Mouse (Mus musculus): ENCODE measurements at regions not wholly inside any gene's neighbourhood (a gene's known extent, or its start where the extent isn't known, plus 50 kb on each side); places are given as distances from the start of the nearest gene placed in this dataset.

- Histone ChIP-seq H3K27me3 (ENCODE audit: insufficient read depth, low read length) (no peaks in the 10 kb centered on the region), H3K9ac (replicated peaks) (no peak overlapping the region), H3K36me3 (replicated peaks; ENCODE audit: insufficient read depth, low read length) (no peaks in the 10 kb centered on the region), H3K4me2 (ENCODE audit: low read depth, low read length) (no peak overlapping the region), H3K4me3 (ENCODE audit: low read depth, low read length) (no peak overlapping the region), H3K27ac (ENCODE audit: low read depth) (no peak overlapping the region), H3K9me3 (ENCODE audit: low read length) (no peaks in the 10 kb centered on the region), H3K4me1 (ENCODE audit: insufficient read depth) (no peaks in the 10 kb centered on the region)
- WGBS (ENCODE audit: insufficient replicate concordance) = 31% methylated on average over 6 of the region's 6 CpGs
- peak; percentile 22 for DNase-seq
- TF ChIP-seq CTCF (IDR thresholded peaks at IDR 0.05; ENCODE audit: low read depth) (peak; percentile 43), EP300 (IDR thresholded peaks at IDR 0.05; ENCODE audit: low read depth) (peak; percentile 60; the same call in 1 of the 2 replicates)
- ATAC-seq = peak; percentile 59
Measured at GRCm38 (mm10) chr2:51305411-51305810, 156.5 kb upstream of the Rnd3 start.

GRCm38 (mm10) chr2:51304694-51305093, 155.8 kb upstream of the Rnd3 start:
- Histone ChIP-seq H3K9ac (replicated peaks) (no peak overlapping the region), H3K27me3 (ENCODE audit: insufficient read depth, low read length) (no peaks in the 10 kb centered on the region), H3K36me3 (replicated peaks; ENCODE audit: insufficient read depth, low read length) (no peaks in the 10 kb centered on the region), H3K27ac (ENCODE audit: low read depth) (no peak overlapping the region), H3K4me1 (ENCODE audit: insufficient read depth) (no peaks in the 10 kb centered on the region), H3K4me2 (ENCODE audit: low read depth, low read length) (no peak overlapping the region), H3K4me3 (ENCODE audit: low read depth, low read length) (no peak overlapping the region), H3K9me3 (ENCODE audit: low read length) (no peaks in the 10 kb centered on the region)
- no peak for TF ChIP-seq CTCF (IDR thresholded peaks at IDR 0.05; ENCODE audit: low read depth)
- 57% methylated on average over 6 of the region's 6 CpGs for WGBS (ENCODE audit: insufficient replicate concordance)
- ATAC-seq (no peak), DNase-seq (no peak)

GRCm38 (mm10) chr2:51290659-51291260, 141.8 kb upstream of the Rnd3 start:
- H3K27me3 ChIP-seq (ENCODE audit: insufficient read depth, low read length) = no peaks in the 10 kb centered on the region
- no peaks in the 10 kb centered on the region for H3K4me1 ChIP-seq (ENCODE audit: insufficient read depth)
- H3K4me2 ChIP-seq (ENCODE audit: low read depth, low read length) = no peak overlapping the region
- ATAC-seq (no peak), DNase-seq (no peak)
- 41% methylated on average over 5 of the region's 5 CpGs for WGBS (ENCODE audit: insufficient replicate concordance)
- TF ChIP-seq EP300 (IDR thresholded peaks at IDR 0.05; ENCODE audit: low read depth) = no peak
- no peak for TF ChIP-seq CTCF (IDR thresholded peaks at IDR 0.05; ENCODE audit: low read depth)
- H3K9ac ChIP-seq (replicated peaks) = no peak overlapping the region
- no peak overlapping the region for H3K27ac ChIP-seq (ENCODE audit: low read depth)
- H3K4me3 ChIP-seq (ENCODE audit: low read depth, low read length) = no peak overlapping the region
- H3K36me3 ChIP-seq (replicated peaks; ENCODE audit: insufficient read depth, low read length) = no peaks in the 10 kb centered on the region
- no peaks in the 10 kb centered on the region for H3K9me3 ChIP-seq (ENCODE audit: low read length)

- H3K4me2 ChIP-seq (ENCODE audit: low read depth, low read length) = no peak overlapping the region
- TF ChIP-seq EP300 (IDR thresholded peaks at IDR 0.05; ENCODE audit: low read depth) (no peak), CTCF (IDR thresholded peaks at IDR 0.05; ENCODE audit: low read depth) (no peak)
- no peak for ATAC-seq
- H3K27ac ChIP-seq (ENCODE audit: low read depth) = no peak overlapping the region
- H3K4me1 ChIP-seq (ENCODE audit: insufficient read depth) = no peaks in the 10 kb centered on the region
- no peak overlapping the region for H3K9ac ChIP-seq (replicated peaks)
- no peaks in the 10 kb centered on the region for H3K27me3 ChIP-seq (ENCODE audit: insufficient read depth, low read length)
- WGBS (ENCODE audit: insufficient replicate concordance) = 35% methylated on average over 3 of the region's 3 CpGs
- no peak for DNase-seq
- H3K36me3 ChIP-seq (replicated peaks; ENCODE audit: insufficient read depth, low read length) = no peaks in the 10 kb centered on the region
- no peaks in the 10 kb centered on the region for H3K9me3 ChIP-seq (ENCODE audit: low read length)
- no peak overlapping the region for H3K4me3 ChIP-seq (ENCODE audit: low read depth, low read length)
Measured at GRCm38 (mm10) chr2:51288678-51289077, 139.8 kb upstream of the Rnd3 start.

GRCm38 (mm10) chr2:51285632-51286031, 136.7 kb upstream of the Rnd3 start:
- DNase-seq = no peak
- H3K9ac ChIP-seq (replicated peaks) = no peak overlapping the region
- H3K9me3 ChIP-seq (ENCODE audit: low read length) = no peaks in the 10 kb centered on the region
- H3K4me2 ChIP-seq (ENCODE audit: low read depth, low read length) = no peak overlapping the region
- TF ChIP-seq CTCF (IDR thresholded peaks at IDR 0.05; ENCODE audit: low read depth) = no peak
- WGBS (ENCODE audit: insufficient replicate concordance) = 72% methylated on average over 1 of the region's 1 CpGs
- no peaks in the 10 kb centered on the region for H3K4me1 ChIP-seq (ENCODE audit: insufficient read depth)
- H3K27me3 ChIP-seq (ENCODE audit: insufficient read depth, low read length) = no peaks in the 10 kb centered on the region
- H3K27ac ChIP-seq (ENCODE audit: low read depth) = no peak overlapping the region
- H3K36me3 ChIP-seq (replicated peaks; ENCODE audit: insufficient read depth, low read length) = no peaks in the 10 kb centered on the region
- no peak overlapping the region for H3K4me3 ChIP-seq (ENCODE audit: low read depth, low read length)
- ATAC-seq = no peak

GRCm38 (mm10) chr2:51284781-51285225, 135.9 kb upstream of the Rnd3 start:
- Histone ChIP-seq H3K27ac (ENCODE audit: low read depth) (no peak overlapping the region), H3K4me2 (ENCODE audit: low read depth, low read length) (no peak overlapping the region), H3K9me3 (ENCODE audit: low read length) (no peaks in the 10 kb centered on the region), H3K4me3 (ENCODE audit: low read depth, low read length) (no peak overlapping the region), H3K27me3 (ENCODE audit: insufficient read depth, low read length) (no peaks in the 10 kb centered on the region), H3K36me3 (replicated peaks; ENCODE audit: insufficient read depth, low read length) (no peaks in the 10 kb centered on the region), H3K4me1 (ENCODE audit: insufficient read depth) (no peaks in the 10 kb centered on the region), H3K9ac (replicated peaks) (no peak overlapping the region)
- 32% methylated on average over 4 of the region's 4 CpGs for WGBS (ENCODE audit: insufficient replicate concordance)
- ATAC-seq (no peak), DNase-seq (no peak)
- no peak for TF ChIP-seq EP300 (IDR thresholded peaks at IDR 0.05; ENCODE audit: low read depth)
- TF ChIP-seq CTCF (IDR thresholded peaks at IDR 0.05; ENCODE audit: low read depth) = no peak

Measured in liver, postnatal 0 days (tissue).